Mouse (Mus musculus) adrenal gland, adult (tissue): ENCODE data around the gene Mpl.

Source experiments
- DNase-seq, 2 experiments: peaks; one replicate each; pipeline ENCODE4 v3.0.0; 2022 to 2023; ENCODE audit warnings: low spot score in 1 of 2; ENCODE audit not compliant: inconsistent age in 2 of 2

Gene Mpl

DNA sequence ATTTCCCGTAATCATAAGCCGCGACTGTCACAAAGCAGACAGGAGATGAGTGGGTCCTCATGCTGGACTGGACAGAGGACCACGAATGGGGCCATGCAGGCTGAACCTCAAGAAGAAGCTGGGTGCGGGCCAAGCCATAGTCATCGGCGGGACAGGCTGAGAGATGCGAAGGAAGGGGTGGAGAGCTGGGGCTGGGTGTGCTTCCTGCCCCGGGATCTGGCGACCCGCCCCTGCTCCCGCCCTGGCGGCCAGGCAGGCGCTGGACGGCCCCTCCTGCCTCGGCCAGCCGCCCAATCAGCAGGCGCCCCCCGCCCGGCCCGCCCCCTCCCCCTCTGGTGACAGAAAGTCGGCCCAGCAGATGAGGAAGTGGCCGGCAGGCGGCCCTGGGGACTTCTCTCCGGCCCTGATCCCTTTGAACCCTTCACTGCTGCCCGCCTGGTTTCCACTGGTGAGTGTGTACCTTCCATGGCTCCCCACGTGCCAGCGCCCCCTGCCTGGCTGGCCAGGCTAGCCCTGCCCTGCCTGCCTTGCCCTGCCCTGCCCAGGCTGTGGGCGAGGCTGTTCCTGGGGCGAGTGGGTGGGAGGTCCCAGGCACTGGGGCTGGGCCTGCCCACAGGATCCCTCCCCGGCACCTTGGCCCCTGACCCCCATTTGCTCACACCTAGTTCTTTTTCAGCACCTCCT, 29.4 kb downstream of the Mpl start, which contains the start of gene Elovl1:
Elovl1 (plus strand) TSS at position 326 of the 684 bp plus-strand sequence.
- DNase-seq, result peak; percentile 96 to 97

DNA sequence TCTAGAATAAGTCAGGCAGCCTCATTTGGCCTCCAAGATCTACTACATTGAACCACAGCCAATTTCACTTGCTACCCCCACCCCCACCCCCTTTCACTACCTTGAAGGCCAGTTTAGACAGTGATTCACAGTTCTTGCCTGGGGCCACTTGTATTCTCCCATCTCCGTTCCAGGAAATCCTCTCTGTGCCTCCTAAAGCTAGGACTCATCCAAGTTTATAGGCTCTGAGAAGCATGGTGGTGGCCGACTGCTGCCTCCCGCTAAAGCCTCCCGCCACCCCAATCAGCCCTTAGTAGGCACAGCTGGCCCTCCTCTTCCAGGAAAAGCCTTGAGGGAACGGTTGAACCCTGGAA, 29.9 kb downstream of the Mpl start:
- DNase-seq, result no peak

DNA sequence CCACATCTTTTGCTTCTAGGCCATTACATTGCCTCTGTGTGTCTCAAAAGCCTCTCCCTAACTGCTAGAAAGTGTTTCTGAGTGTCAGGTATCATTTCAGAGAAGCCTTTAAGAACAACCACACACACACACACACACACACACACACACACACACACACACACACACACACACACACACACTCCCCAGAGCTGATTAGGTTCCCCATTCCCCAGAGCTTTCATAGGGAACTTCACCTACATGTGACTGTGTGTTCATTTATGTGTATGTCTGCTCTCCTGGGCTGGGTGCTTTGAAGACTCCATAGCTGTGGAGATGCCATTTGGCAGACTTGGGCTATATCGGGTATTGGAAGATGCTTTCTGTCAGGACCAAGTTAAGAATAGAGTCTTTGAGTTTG, 31.9 kb downstream of the Mpl start:
- no peak for DNase-seq

DNA sequence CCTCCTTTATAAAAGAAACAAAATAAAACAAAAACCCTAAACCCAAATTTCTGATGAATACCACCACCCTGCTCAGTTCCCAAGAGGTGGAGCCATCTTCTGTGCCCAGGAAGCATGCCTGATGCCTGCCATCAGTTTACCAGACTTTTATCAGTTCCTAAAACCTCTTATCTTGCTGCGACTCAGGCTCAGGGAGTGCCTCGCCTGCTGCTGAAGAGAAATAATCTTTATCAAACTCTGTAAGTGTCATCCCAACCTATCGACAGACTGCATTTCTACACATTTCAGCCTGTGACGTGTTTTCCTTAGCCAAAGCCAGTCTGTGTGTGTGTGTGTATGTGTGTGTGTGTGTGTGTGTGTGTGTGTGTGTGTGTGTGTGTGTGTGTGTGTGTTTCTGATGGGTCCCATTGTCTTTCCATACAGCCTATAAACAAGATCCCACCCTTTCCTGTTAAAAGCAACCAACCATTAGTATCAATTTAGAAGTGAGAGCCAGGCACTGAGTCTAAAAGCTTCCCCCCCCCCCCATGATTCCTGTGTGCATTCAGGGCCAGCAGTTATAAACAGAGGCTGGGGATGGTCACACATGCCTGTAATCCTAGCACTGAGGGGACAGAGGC, 32.7 kb downstream of the Mpl start:
- no peak for DNase-seq

DNA sequence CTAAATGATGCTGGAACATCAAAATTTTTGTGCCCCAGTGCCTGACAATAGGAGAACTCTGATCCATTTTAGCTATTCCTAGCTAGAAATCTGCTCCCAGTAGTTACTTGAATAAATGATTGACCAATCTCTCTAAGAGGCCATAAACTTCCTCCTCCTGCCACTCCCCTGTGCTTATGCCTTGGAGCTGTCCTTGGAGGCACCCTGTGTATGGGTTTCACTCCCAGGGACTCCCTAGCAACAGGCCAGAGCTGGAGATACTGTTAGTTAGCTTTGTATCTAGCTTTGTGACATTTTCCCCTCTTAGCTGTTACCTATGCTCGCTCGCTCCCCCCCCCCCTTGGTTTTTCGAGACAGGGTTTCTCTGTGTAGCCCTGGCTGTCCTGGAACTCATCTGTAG, 35.9 kb downstream of the Mpl start:
- no peak for DNase-seq

DNA sequence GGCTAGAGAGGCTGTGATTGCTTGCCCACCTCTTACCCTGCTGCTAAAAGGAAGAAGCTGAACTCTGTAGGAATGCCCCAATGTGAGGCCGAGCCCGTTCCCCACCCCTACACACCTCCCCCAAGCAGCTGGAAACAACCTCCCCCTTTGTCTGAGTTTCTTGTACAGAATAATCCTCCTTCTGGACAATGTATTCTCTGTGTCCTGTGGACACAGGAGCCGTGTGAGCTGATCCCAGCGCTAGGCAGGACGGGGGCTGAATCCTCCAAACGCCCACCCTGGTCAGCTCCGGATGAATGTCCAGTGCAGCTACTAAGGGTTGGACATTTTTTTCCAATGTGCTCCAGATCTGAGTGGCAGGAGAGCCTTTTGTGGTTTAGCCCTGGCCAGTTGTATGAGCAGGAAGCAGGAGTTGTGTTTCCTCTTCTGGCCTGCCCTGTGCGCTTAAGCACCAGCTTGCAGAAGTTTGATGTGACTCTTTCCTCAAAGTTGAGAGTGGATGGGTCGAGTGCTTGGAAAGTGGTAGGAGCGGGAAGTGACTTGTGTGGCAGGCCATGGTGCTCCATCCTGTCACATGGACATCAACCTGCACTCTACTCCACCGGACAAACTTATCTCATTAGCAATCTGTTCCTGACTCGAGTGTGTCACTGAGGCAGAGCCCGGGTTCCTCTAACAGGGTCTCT, 40.1 kb downstream of the Mpl start:
- no peak for DNase-seq

DNA sequence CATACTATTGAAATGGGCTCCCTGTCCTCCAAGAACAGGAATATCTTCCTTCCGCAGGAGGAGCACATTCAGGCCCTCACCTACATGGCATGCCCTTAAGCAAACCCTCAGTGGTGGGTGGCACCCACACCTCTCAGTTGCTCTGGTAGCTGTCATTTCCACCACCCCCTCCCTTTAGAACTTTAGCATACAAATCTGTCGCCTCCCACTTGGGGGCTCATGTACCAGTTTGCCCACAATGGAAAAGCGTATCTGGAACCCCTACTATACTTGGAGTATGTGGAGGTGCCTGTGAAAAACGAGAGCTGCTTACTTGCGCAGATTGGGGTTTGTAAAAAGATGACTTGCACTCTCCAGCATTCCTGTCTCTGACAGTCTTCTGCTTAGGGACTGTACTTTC, 41.0 kb downstream of the Mpl start:
- no peak for DNase-seq

DNA sequence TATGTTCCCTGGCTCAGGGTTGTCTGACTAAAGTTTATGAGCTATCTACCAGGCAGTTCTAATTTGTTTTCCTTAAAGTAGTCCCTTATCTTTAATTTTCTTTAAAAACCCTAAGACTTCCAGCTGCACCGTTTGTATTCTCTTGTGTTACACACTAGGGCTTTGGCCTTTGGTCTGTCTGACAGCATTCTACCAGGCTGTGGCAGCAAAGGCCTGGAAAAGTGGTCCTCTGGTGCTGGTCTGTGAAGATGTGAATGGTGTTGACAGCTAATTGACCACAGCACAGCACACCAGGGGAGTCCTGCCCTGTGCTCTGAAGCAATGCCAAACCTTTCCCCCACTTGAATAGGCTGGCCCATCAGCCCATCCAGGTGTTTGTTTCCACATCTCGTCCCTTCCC, 41.5 kb downstream of the Mpl start:
- DNase-seq, result no peak

DNA sequence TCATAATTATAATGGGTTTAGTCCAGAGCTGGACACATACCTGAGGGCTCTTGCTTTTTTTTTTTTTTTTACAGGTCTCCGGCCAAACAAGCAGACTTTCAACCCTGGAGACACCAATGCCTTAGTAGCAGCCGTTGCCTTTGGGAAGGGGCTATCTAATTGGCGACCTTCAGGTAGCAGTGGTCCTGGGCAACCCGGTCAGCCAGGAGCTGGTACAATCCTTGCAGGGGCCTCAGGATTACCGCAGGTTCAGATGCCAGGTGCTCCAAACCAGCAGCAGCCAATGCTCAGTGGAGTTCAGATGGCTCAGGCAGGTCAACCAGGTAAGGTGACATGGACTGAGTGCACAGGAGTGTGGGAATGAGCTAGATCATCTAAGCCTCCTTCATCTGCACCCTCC, 43.8 kb downstream of the Mpl start:
- no peak for DNase-seq

DNA sequence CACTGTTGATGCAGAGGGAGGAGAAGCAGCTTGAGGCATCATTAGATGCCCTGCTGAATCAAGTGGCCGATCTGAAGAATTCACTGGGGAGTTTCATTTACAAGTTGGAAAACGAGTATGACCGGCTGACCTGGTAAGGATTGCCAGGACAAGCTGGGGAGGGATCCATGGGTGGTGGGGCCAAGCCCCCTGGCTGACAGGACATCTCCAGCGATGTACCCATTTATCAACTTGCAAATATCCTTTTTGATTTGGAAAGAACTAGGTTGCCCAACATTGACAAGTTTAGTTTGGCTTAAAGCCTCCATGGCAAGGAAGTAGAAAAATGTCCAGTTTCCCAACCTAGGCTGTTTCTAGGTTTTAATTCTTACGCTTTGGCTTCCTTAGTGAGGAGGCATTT, 46.4 kb downstream of the Mpl start:
- no peak for DNase-seq

DNA sequence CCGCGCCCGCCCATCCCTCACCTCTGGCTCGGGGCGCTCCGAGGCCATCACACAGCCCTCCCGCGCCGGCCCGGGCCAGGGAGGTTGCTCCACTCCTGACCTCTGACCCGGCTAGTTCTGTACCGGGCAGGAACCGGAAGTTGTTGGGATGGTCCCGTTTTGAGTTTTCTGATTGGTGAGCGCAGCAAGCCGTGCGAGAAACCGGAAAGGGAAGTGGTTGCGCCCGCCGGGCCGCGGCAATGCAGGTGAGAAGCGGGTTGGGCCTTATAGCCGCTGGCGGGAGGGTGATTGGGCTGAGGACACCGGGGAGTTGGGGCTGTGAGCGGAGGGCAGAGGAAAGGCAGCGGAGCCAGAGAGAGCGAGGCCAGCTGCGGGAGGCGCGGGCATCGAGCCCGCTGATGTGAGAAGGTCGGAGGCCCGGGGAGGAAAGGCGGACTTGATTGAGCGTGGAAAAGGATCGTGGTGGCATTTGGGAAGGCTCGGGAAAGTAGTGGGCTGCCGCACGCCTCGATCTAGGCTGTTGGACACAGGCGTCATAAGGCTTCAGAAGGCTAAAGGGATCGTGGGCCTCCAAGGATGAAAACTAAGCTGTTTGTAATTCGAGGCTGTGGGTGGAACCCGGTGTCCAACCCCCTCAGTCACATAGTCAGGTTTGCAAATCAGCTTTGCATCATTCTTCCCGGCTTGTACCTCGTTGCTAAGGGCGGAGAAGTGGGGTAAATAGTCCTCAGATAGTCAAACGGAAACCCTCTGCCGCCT, 48.0 kb downstream of the Mpl start, which contains the start of the genes Szt2 and Med8:
Szt2 (minus strand) TSS at position 132 of the 759 bp plus-strand sequence.
Med8 (plus strand) TSS at position 196 of the 759 bp plus-strand sequence.
- peak; percentile 93 to 98 for DNase-seq

DNA sequence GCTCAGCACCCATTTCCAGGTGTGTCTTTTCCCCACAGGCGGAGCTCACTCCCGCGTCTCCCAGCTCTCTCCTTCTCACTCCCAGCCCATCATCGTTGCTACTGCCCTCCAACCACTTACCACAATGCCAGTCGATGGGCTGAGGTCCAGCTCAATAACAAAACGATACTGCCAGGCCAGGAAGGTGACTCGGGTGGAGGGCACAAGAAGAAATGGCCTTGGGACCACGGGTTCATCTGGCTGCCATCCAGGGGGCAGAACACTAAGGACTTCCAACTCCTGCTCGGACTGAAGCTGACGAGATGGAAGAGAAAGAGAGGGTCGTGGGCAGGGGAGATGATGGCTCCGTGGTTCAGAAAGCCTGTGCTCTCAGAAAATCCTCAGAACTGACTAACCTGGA, 54.6 kb downstream of the Mpl start:
- DNase-seq, result peak; percentile 60 to 72

DNA sequence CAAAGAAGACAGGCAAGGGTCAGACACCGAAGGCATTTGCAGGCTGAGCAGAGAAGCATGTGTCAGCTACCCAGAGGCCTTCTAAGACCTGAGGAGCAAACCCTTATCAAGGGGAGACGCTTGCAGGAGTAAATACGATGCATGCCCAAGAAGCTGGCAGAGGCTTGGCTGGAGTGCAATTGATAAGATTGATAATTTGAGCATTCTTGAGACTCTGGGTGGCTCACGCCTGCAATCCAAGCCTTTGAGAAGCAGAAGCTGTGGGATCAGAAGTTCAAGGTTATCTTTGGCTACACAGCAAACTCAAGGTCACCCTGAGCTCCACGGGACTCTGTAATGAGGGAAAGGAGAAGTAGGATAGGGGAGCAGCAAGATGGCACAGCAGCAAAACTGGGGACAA, 55.4 kb downstream of the Mpl start:
- DNase-seq, result peak; percentile 37 to 76

DNA sequence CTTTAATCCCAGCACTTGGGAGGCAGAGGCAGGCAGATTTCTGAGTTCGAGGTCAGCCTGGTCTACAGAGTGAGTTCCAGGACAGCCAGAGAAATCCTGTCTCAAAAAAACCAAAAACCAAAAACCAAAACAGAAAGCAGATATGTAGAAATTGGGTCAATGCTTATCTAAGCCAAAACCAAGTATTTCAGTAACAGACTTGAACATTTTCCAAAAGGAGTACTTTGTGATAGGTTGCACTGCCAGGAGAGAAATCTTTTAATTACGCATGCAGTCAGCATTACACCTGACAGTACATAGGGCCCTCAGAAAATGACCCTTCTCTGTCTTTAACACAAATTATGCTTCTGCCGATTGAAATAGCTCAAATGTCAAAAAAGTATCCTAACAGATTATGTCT, 55.9 kb downstream of the Mpl start:
- peak in 1 of 2 experiments; percentile 28 for DNase-seq

DNA sequence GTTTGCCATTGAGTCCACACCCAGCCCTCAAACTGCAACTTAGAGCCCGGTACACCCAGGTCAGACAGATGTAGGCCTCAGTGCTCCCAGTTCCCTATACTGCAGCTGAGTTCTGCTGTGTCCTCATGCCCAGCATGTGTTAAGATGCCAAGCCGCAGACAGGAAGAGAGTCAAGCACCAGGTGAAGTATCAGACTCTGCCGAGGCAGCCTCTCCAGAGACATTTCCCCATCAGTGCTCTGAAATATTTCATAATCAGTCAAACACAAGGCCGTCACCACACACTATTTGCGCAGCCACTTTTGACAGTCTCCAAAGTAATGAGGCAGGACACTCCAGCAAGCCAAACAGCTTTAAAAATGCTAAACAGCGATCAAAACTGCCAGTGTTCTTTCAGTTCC, 58.9 kb downstream of the Mpl start:
- DNase-seq, result peak in 1 of 2 experiments; percentile 51

DNA sequence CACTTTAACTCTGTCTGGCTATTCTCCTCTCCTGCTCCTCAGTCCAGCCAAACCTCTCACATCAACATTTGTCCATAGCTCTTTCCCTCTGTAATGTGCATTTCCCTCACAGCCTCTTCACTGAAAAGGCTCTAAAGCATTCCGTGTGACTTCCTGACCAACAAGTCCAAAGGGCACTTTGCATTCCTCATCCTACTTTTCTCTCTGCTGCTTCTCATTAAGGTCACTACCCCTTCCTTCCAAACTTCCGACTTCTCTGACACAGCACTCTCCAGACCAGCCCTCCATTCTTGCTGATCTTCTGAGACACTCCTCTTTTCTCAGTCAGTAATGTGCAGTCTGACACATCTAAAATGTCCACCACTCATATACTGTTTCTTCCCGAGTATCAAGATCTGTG, 60.9 kb downstream of the Mpl start:
- no peak for DNase-seq

DNA sequence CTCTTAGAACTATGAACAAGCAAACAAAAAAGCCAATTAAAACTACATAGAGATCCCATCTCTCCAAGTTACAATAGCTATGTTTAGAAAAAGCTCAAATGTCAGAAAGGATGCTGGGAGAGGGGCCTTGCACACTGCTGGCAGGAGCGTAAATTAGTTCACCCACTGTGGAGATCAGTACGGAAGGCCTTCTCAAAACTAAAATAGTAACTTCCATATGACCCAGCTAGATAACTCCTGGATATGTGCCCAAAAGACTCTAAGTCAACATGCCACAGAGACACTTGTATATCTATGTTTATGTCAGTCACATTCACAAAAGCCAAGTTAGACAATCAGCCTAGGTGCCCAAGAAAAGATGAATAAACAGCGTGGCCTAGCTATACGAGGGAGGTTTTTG, 62.0 kb downstream of the Mpl start:
- DNase-seq, result no peak

DNA sequence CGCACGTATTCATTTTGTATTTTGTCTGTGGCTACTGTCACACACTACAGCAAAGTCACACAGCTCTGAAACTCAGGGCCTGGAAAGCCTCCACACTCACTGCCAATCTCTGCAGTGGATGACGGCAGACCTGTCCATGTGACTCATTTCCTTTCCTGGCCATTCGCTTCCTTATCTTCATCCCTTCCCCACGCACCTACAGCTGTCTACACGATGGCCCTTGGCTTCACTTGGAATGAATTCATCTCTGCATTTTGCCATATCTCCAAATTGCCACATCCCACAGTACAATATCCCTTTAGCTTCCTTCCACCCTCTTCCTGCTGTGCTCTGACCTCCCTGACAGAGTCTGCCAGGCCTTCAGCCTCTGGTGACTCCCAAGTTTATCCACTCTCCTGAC, 62.8 kb downstream of the Mpl start:
- no peak for DNase-seq
